Mouse (Mus musculus) c-Kit-positive CD71-positive TER-119-positive erythroid progenitor cells, embryonic 14.5 days (primary cell): Measurements from ENCODE around the gene Doc2g.

Source experiments
- DNase-seq: peaks from one replicate; pipeline ENCODE4 v3.0.0-alpha.2; 2013; ENCODE audit warnings: low spot score

Gene Doc2g

DNA sequence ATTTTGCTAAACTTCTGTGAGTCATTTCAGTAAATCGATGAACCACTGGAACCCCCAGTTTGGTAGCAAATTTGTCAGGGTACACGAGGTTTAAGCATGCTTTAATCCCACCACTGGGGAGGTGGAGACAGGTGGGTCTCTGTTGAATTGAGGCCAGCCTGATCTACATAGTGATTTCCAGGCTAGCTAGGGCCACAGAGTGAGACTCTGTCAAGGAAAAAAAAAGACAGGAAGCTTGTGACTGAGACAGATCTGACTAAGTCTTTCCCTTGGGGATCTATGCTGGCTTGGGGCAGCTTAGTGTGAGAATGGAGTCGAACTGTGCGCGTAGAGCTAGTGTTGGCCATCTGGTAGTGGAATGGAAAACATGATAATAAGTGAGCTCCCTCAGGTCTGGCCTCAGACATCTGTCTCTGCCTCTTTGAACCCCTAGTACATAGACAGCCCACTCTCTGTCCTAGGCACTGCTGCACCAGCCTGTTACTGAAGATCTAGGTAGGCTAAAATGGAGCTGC, 49.5 kb downstream of the Doc2g start:
- DNase-seq, result no peak

DNA sequence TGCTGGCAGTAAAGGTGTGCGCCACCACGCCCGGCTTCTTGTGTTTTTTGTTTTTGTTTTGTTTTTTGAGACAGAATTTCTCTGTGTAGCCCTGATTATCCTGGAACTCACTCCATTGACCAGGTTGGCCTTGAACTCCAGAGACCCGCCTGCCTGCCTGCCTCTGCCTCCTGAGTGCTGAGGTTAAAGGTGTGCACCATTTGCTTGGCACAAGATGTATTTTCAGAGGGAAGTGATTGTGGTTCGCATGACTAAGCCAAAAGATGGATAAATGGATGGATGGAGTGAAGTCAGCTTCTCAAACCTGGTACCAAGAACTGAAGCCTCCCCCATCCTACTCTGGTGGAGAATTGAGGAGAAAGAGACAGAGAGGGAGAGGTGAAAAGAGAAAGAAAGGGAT, 51.5 kb downstream of the Doc2g start:
- no peak for DNase-seq

DNA sequence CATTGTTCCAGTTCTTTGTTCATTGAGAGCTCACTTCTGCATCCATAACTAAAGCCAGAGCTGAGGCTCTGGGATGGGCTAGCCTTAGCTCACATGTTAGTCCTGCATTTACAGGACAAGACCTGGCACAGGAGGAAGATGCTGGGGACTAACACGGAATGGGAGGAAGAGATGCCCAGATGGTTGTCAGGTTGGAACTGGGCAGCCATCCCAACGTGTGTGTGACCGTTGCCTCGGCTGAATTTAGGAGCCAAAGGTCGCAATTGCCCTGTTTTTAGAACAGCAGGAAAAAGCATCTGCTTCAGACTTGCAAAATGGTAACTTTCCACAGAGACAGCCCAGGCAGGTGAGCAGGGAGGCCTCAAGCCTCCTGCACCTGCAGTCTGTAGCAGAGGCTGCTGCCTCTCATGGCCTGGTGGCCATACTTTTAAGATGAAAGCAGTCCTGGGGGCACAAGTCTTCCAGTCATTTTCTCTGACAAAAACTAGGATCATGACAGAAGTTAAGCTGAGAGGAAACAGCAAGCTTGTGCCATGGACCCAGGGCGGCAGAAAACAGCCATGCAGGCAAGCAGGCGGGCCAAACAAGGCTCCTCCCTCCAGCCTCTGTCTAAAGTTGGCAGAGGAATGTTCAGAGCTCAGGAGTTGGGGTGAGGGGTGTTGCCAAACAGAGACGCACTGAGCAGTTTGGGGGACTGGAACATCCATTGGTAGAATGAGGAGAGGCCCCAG, 52.3 kb downstream of the Doc2g start:
- no peak for DNase-seq

DNA sequence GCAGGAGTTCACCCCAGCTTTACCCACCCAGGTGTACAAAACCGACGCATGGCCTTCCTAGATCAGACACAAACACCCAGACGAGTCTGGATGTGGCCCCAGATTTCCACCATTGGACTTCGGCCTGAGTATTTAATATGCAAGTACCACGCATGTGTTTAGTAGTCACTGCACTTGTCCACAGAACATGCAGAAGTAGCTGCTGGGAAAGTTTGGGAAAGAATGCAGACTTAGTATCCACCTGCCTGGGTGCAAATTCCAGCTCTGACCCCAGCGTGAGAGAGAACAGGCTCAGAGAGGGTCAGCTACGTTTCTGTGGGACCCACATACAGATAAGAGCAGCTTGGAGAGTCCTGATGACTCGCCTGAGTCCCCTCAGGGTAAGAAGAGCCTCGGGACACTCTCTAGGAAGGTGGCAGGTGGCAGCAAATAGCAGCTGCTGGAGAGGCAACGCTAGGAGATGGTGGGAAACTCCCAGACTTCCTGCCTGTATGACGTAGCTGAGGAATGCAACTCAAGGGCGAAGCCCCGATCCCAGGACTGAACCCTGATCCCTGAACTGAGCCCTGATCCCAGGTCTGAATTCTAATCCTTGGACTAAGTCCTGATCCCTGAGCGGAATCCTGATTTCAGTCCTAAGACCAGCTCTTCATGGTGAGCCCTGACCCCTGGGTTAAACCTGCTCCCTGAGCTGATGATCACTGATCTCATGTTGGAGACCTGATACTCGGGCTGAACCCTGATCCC, 53.0 kb downstream of the Doc2g start:
- no peak for DNase-seq
